Mouse (Mus musculus) megakaryocyte, embryonic 14.5 days (primary cell): ENCODE data around the gene Dag1.

Experiments used
- FLI1 ChIP-seq: IDR thresholded peaks from 2 replicates; pipeline ENCODE4 v1.6.1; 2012; ENCODE audit warnings: low read length, inconsistent platforms, mixed read lengths
- GATA1 ChIP-seq: IDR thresholded peaks from 3 replicates; pipeline ENCODE4 v1.6.1; 2012; ENCODE audit warnings: mixed read lengths, low read length, inconsistent platforms, borderline replicate concordance

GRCm38 (mm10) chr9:108263690-108264190 lies at the start of gene Dag1:
- TF ChIP-seq GATA1 (no peak), FLI1 (no peak)
